Mouse (Mus musculus): ENCODE results near the gene Sec14l4.

GRCm38 (mm10) chr11:4036365-4037084 is 5.3 kb downstream of the Sec14l4 start:
- TF ChIP-seq CTCF (IDR thresholded peaks at IDR 0.05; ENCODE audit: control insufficient read depth, insufficient read depth, insufficient read length) (no peak), MAX (IDR thresholded peaks at IDR 0.05) (no peak), MYOG (IDR thresholded peaks at IDR 0.05; ENCODE audit: control insufficient read depth, extremely low read depth, insufficient read length) (no peak), USF1 (IDR thresholded peaks at IDR 0.05; ENCODE audit: low read depth) (no peak), CEBPB (IDR thresholded peaks at IDR 0.05; ENCODE audit: low read depth) (no peak)
